Mouse (Mus musculus) limb, embryonic 14.5 days (tissue): ENCODE data around the gene Pigyl. TPM values are rescaled to one million over a fixed set of nuclear protein-coding genes. Genes with fewer than 3 reads are reported as not detected.

Source experiments
- ATAC-seq: fragments of 200-750 bp; cut with Nextera tagmentation; 2 replicates; pipeline ENCODE4 v1.8.0; 2017; ENCODE audit warnings: low read depth, moderate number of reproducible peaks, moderate TSS enrichment; ENCODE audit not compliant: low FRiP score
- DNase-seq: peaks from one replicate; pipeline ENCODE4 v3.0.0-alpha.2; 2015; ENCODE audit warnings: low spot score
- H3K27ac ChIP-seq: fragments of 300-500 bp; sonication (generic); replicated peaks from 2 replicates; pipeline ENCODE4 v1.5.1; 2014; ENCODE audit warnings: low read depth, mild to moderate bottlenecking, low read length, moderate library complexity, mixed read lengths
- H3K27me3 ChIP-seq: fragments of 300-500 bp; sonication (generic); 2 replicates; pipeline ENCODE4 v1.6.1; 2014; ENCODE audit warnings: low read length, mixed read lengths; ENCODE audit not compliant: control insufficient read depth, insufficient read depth
- H3K36me3 ChIP-seq: fragments of 300-500 bp; sonication (generic); 2 replicates; pipeline ENCODE4 v1.6.1; 2014; ENCODE audit warnings: mild to moderate bottlenecking, low read length, moderate library complexity, mixed read lengths; ENCODE audit not compliant: control insufficient read depth, insufficient read depth
- H3K4me1 ChIP-seq: fragments of 300-500 bp; sonication (generic); 2 replicates; pipeline ENCODE4 v1.6.1; 2014; ENCODE audit warnings: antibody characterized with exemption, low read length, mixed read lengths; ENCODE audit not compliant: control insufficient read depth, insufficient read depth
- H3K4me2 ChIP-seq: fragments of 300-500 bp; sonication (generic); replicated peaks from 2 replicates; pipeline ENCODE4 v1.6.1; 2014; ENCODE audit warnings: low read depth, mild to moderate bottlenecking, low read length, moderate library complexity; ENCODE audit not compliant: severe bottlenecking
- H3K4me3 ChIP-seq: fragments of 300-500 bp; sonication (generic); replicated peaks from 2 replicates; pipeline ENCODE4 v1.5.1; 2014; ENCODE audit warnings: low read length
- H3K9ac ChIP-seq: fragments of 300-500 bp; sonication (generic); 2 replicates; pipeline ENCODE4 v1.6.1; 2014; ENCODE audit warnings: mild to moderate bottlenecking, low read depth, low read length, moderate library complexity; ENCODE audit not compliant: severe bottlenecking
- H3K9me3 ChIP-seq: fragments of 300-500 bp; sonication (generic); 2 replicates; pipeline ENCODE4 v1.6.1; 2016; ENCODE audit warnings: low read length; ENCODE audit not compliant: control insufficient read depth
- POLR2A ChIP-seq: fragments of 200-500 bp; IDR thresholded peaks from 2 replicates; pipeline ENCODE4 v1.8.0; 2012; ENCODE audit warnings: inconsistent platforms, mild to moderate bottlenecking, moderate library complexity, borderline replicate concordance; ENCODE audit not compliant: insufficient read depth, insufficient read length; ENCODE audit errors: extremely low read depth
- WGBS: fragments of 180-500 bp; shearing (Covaris S2); extraction: QIAGEN DNeasy Blood & Tissue Kit; methylation state at CpG from one replicate; pipeline ENCODE4 v1.1.7; 2014; 5-methylcytosine and 5-hydroxymethylcytosine counted together
- polyA plus RNA-seq, 2 experiments: library from polyadenylated mRNA; depleted of rRNA in 1 of 2; stranded (reverse) in 1 of 2; unstranded in 1 of 2; fragments of >200 nt; fragmentation: Nextera tagmentation in 1 of 2; extraction: Ambion mirVana in 1 of 2; gene quantifications; 2 replicates each; pipeline versions ENCODE4 v1.2.1 to v1.2.3; 2012 to 2014

Gene Pigyl
- polyA plus RNA-seq, 2 experiments: 62.4 to 82.4 TPM

- no peak for DNase-seq
- Histone ChIP-seq H3K9ac (no peak overlapping the region), H3K27me3 (no peaks in the 10 kb centered on the region), H3K4me2 (no peak overlapping the region), H3K27ac (no peak overlapping the region), H3K9me3 (no peaks in the 10 kb centered on the region), H3K4me3 (no peak overlapping the region), H3K4me1 (no peaks in the 10 kb centered on the region), H3K36me3 (no peaks in the 10 kb centered on the region)
- TF ChIP-seq POLR2A: no peak
- WGBS: 87% methylated on average over 3 of the region's 3 CpGs
- no peak for ATAC-seq
Observed at GRCm38 (mm10) chr9:22124169-22124568, 32.5 kb upstream of the Pigyl start.

- Histone ChIP-seq H3K4me2 (no peak overlapping the region), H3K9me3 (no peaks in the 10 kb centered on the region), H3K27ac (no peak overlapping the region), H3K27me3 (no peaks in the 10 kb centered on the region), H3K4me3 (no peak overlapping the region), H3K4me1 (no peaks in the 10 kb centered on the region), H3K9ac (no peak overlapping the region), H3K36me3 (no peaks in the 10 kb centered on the region)
- TF ChIP-seq POLR2A: no peak
- WGBS: 85% methylated on average over 15 of the region's 15 CpGs
- no peak for DNase-seq
- ATAC-seq: no peak
Observed at GRCm38 (mm10) chr9:22125246-22126027, 31.2 kb upstream of the Pigyl start.

GRCm38 (mm10) chr9:22131226-22131981, 25.2 kb upstream of the Pigyl start:
- Histone ChIP-seq H3K4me3 (peak overlapping the region; percentile 39), H3K4me1 (peaks cover 5% of the 10 kb centered on the region), H3K27me3 (no peaks in the 10 kb centered on the region), H3K4me2 (peak overlapping the region; percentile 81), H3K27ac (no peak overlapping the region), H3K9ac (peak overlapping the region; percentile 51), H3K9me3 (no peaks in the 10 kb centered on the region), H3K36me3 (no peaks in the 10 kb centered on the region)
- ATAC-seq (peak; percentile 62; the same call in 1 of the 2 replicates), DNase-seq (peak; percentile 53)
- no peak for TF ChIP-seq POLR2A
- WGBS: 1% methylated on average over 19 of the region's 35 CpGs

- H3K4me1 ChIP-seq: peaks cover 10% of the 10 kb centered on the region
- no peaks in the 10 kb centered on the region for H3K9me3 ChIP-seq
- peak overlapping the region; percentile 81 for H3K4me2 ChIP-seq
- H3K27ac ChIP-seq: no peak overlapping the region
- H3K36me3 ChIP-seq: no peaks in the 10 kb centered on the region
- DNase-seq (peak; percentile 11), ATAC-seq (no peak)
- no peak for TF ChIP-seq POLR2A
- H3K4me3 ChIP-seq: peak overlapping the region; percentile 39
- H3K27me3 ChIP-seq: no peaks in the 10 kb centered on the region
- no peak overlapping the region for H3K9ac ChIP-seq
- WGBS: 42% methylated on average over 11 of the region's 11 CpGs
Observed at GRCm38 (mm10) chr9:22132220-22132619, 24.4 kb upstream of the Pigyl start.

- DNase-seq: no peak
- Histone ChIP-seq H3K9ac (no peak overlapping the region), H3K4me2 (no peak overlapping the region), H3K27me3 (no peaks in the 10 kb centered on the region), H3K36me3 (no peaks in the 10 kb centered on the region), H3K9me3 (no peaks in the 10 kb centered on the region), H3K4me3 (no peak overlapping the region), H3K4me1 (peaks cover 10% of the 10 kb centered on the region), H3K27ac (no peak overlapping the region)
- ATAC-seq: no peak
- TF ChIP-seq POLR2A: no peak
- WGBS: 73% methylated on average over 7 of the region's 7 CpGs
Observed at GRCm38 (mm10) chr9:22134246-22134890, 22.3 kb upstream of the Pigyl start.
